In the genomic region with DNA sequence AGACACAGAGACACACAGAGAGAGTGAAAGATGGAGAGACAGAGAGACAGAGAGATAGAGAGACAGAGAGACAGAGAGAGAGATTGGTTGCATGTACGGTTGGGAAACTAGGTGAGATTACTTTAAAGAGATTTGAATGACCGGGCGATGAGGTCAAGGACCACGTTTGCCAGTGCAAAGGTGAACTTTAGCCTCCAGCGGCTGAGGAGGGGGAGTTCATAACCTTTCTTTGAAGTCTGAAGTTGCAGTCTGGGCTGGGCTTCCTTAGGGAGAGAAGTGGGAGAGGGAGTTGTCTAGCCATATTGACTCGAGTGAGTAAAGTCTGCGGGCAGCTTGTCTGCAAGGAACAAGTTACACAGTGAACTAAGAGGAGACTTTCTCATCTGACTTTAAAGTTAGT, we compare ENCODE assay signal across 32 mouse cellular contexts. TPM values are rescaled to one million over a fixed set of nuclear protein-coding genes. Genes with fewer than 3 reads are reported as not detected.
DNase-seq lines count a peak whose midpoint lies in the region; ATAC-seq and TF ChIP-seq lines count a peak whose summit lies in the region.
"Had no signal": no experiment of that assay in that cellular context is flagged by ENCODE, and none has a peak within 500 bp of the region (broad histone marks: within the 10 kb centered on the region; RNA-seq: fewer than 3 reads in every experiment).

No protein-coding gene starts in this region.

- H3K4me1 ChIP-seq in intestine, embryonic 15.5 days (replicated peaks) = no peaks in the 10 kb centered on the region
- no peaks in the 10 kb centered on the region for H3K4me1 ChIP-seq in intestine, embryonic 16.5 days (ENCODE audit: control insufficient read depth, insufficient read depth, low read length)
- H3K4me1 ChIP-seq in liver, adult 2 months (ENCODE audit: control insufficient read depth, insufficient read depth, low read length) = peaks cover 20% of the 10 kb centered on the region
- no peaks in the 10 kb centered on the region for H3K4me1 ChIP-seq in stomach, postnatal 0 days (replicated peaks; ENCODE audit: control insufficient read depth, insufficient read depth)
- no peaks in the 10 kb centered on the region for H3K4me1 ChIP-seq in thymus, adult 2 months (replicated peaks; ENCODE audit: control insufficient read depth, insufficient read depth, low read length)
- H3K4me1 ChIP-seq: forebrain, embryonic 15.5 days; neural tube, embryonic 15.5 days; stomach, embryonic 15.5 days had no signal

- 0 out of 2 replicates have a peak, but pooled peaks have one; percentile 34 for ATAC-seq in intestine, embryonic 15.5 days
- ATAC-seq in intestine, embryonic 16.5 days = no peak
- no peak for ATAC-seq in stomach, postnatal 0 days (ENCODE audit: low FRiP score, low TSS enrichment)
- ATAC-seq: forebrain, embryonic 15.5 days; hindbrain, embryonic 16.5 days; Patski had no signal

- H3K4me2 ChIP-seq in intestine, embryonic 15.5 days (replicated peaks) = no peak overlapping the region
- no peak overlapping the region for H3K4me2 ChIP-seq in intestine, embryonic 16.5 days (ENCODE audit: low read depth, low read length)
- H3K4me2 ChIP-seq in stomach, postnatal 0 days (replicated peaks; ENCODE audit: low read depth) = no peak overlapping the region
- H3K4me2 ChIP-seq: embryonic facial prominence, embryonic 12.5 days; forebrain, embryonic 15.5 days; heart, embryonic 12.5 days; limb, embryonic 15.5 days; lung, embryonic 14.5 days; neural tube, embryonic 15.5 days; stomach, embryonic 15.5 days had no signal

- peak; percentile 77 for DNase-seq in liver, adult 2 months (ENCODE audit: extremely low read depth, low read depth, low spot score)
- no peak for DNase-seq in liver
- peak; percentile 8 to 39 for DNase-seq in kidney, postnatal 25 days
- DNase-seq in stomach, postnatal 0 days (ENCODE audit: low spot score) = peak; percentile 24
- DNase-seq in gastrocnemius, adult 18-20 months (ENCODE audit: low spot score) = no peak
- no peak for DNase-seq in thymus, adult 2 months
- DNase-seq: adrenal gland, postnatal 10 days; cerebellum, adult 11 months; cerebellum, adult 9-10 months; gastrocnemius, adult 2 months; gastrocnemius, postnatal 36 days; heart, adult 18-20 months; lung, embryonic 14.5 days; lung, postnatal 14 days; midbrain, embryonic 14.5 days; right cerebral cortex, postnatal 25 days; thymus, postnatal 25 days had no signal

- no peaks in the 10 kb centered on the region for H3K36me3 ChIP-seq in intestine, embryonic 15.5 days
- H3K36me3 ChIP-seq in intestine, embryonic 16.5 days (ENCODE audit: control insufficient read depth, insufficient read depth, low read length) = 0 out of 2 replicates have a peak, but pooled peaks cover 2% of the 10 kb centered on the region
- H3K36me3 ChIP-seq in liver, adult 2 months (ENCODE audit: control insufficient read depth, insufficient read depth, low read length) = peaks cover 8% of the 10 kb centered on the region; the same call in 1 of the 2 replicates
- H3K36me3 ChIP-seq in stomach, postnatal 0 days (ENCODE audit: control insufficient read depth, insufficient read depth, low read length) = no peaks in the 10 kb centered on the region
- H3K36me3 ChIP-seq in thymus, adult 2 months (ENCODE audit: control insufficient read depth, insufficient read depth, low read length) = peaks cover 4% of the 10 kb centered on the region; the same call in 1 of the 2 replicates
- H3K36me3 ChIP-seq: embryonic facial prominence, embryonic 12.5 days; forebrain, embryonic 15.5 days; heart, embryonic 12.5 days; limb, embryonic 10.5 days; neural tube, embryonic 15.5 days; stomach, embryonic 15.5 days had no signal

- TF ChIP-seq CTCF in liver, adult 2 months (IDR thresholded peaks at IDR 0.05; ENCODE audit: low read depth, low read length) = no peak
- no peak for TF ChIP-seq CTCF in stomach, postnatal 0 days (IDR thresholded peaks at IDR 0.05; ENCODE audit: low read depth)
- no peak for TF ChIP-seq CTCF in thymus, adult 2 months (IDR thresholded peaks at IDR 0.05; ENCODE audit: borderline replicate concordance, control insufficient read depth, extremely low read depth, insufficient read depth, low read length, poor library complexity)

- H3K27me3 ChIP-seq in intestine, embryonic 15.5 days (replicated peaks) = no peaks in the 10 kb centered on the region
- H3K27me3 ChIP-seq in intestine, embryonic 16.5 days (replicated peaks; ENCODE audit: control insufficient read depth, insufficient read depth, low read length) = no peaks in the 10 kb centered on the region
- H3K27me3 ChIP-seq in liver, adult 2 months (ENCODE audit: control insufficient read depth, insufficient read depth, low read length) = no peaks in the 10 kb centered on the region
- H3K27me3 ChIP-seq in stomach, postnatal 0 days (ENCODE audit: control insufficient read depth, insufficient read depth, low read length) = no peaks in the 10 kb centered on the region
- no peaks in the 10 kb centered on the region for H3K27me3 ChIP-seq in thymus, adult 2 months (ENCODE audit: control insufficient read depth, insufficient read depth, low read length)
- H3K27me3 ChIP-seq: embryonic facial prominence, embryonic 12.5 days; forebrain, embryonic 15.5 days; heart, embryonic 12.5 days; limb, embryonic 15.5 days; neural tube, embryonic 15.5 days; Patski; stomach, embryonic 15.5 days had no signal

- H3K79me2 ChIP-seq in liver, adult 2 months (ENCODE audit: control insufficient read depth, insufficient read depth, low read length) = no peaks in the 10 kb centered on the region

- no peak overlapping the region for H3K9ac ChIP-seq in intestine, embryonic 15.5 days
- no peak overlapping the region for H3K9ac ChIP-seq in intestine, embryonic 16.5 days (ENCODE audit: low read depth, low read length)
- H3K9ac ChIP-seq in liver, adult 2 months (ENCODE audit: low read depth, low read length) = no peak overlapping the region
- no peak overlapping the region for H3K9ac ChIP-seq in stomach, postnatal 0 days (ENCODE audit: low read length)
- H3K9ac ChIP-seq: embryonic facial prominence, embryonic 12.5 days; forebrain, embryonic 15.5 days; heart, embryonic 12.5 days; limb, embryonic 15.5 days; lung, embryonic 14.5 days; neural tube, embryonic 15.5 days; stomach, embryonic 15.5 days had no signal

- no peak for TF ChIP-seq EP300 in stomach, postnatal 0 days (optimal IDR thresholded peaks at IDR 0.05)

- H3K9me3 ChIP-seq in intestine, embryonic 15.5 days = no peaks in the 10 kb centered on the region
- H3K9me3 ChIP-seq in intestine, embryonic 16.5 days (ENCODE audit: control insufficient read depth, low read length) = no peaks in the 10 kb centered on the region
- no peaks in the 10 kb centered on the region for H3K9me3 ChIP-seq in stomach, postnatal 0 days (ENCODE audit: control insufficient read depth, low read length)
- H3K9me3 ChIP-seq: embryonic facial prominence, embryonic 12.5 days; forebrain, embryonic 15.5 days; heart, embryonic 12.5 days; limb, embryonic 10.5 days; limb, embryonic 15.5 days; neural tube, embryonic 15.5 days; stomach, embryonic 15.5 days had no signal

- H3K4me3 ChIP-seq in intestine, embryonic 15.5 days (replicated peaks) = no peak overlapping the region
- no peak overlapping the region for H3K4me3 ChIP-seq in intestine, embryonic 16.5 days (ENCODE audit: low read length)
- H3K4me3 ChIP-seq in liver, adult 2 months (ENCODE audit: insufficient read depth, low read depth, low read length) = no peak overlapping the region
- H3K4me3 ChIP-seq in stomach, postnatal 0 days (ENCODE audit: low read depth, low read length) = no peak overlapping the region
- H3K4me3 ChIP-seq in thymus, adult 2 months (ENCODE audit: control insufficient read depth, insufficient read depth, low read length) = no peak overlapping the region
- H3K4me3 ChIP-seq: embryonic facial prominence, embryonic 12.5 days; forebrain, embryonic 15.5 days; gastrocnemius, adult 2 months; heart, embryonic 12.5 days; limb, embryonic 10.5 days; limb, embryonic 15.5 days; neural tube, embryonic 15.5 days; stomach, embryonic 15.5 days had no signal

- TF ChIP-seq POLR2A in liver, adult 2 months (IDR thresholded peaks at IDR 0.05; ENCODE audit: extremely low read depth, insufficient read depth, low read length) = no peak
- TF ChIP-seq POLR2A in thymus, adult 2 months (IDR thresholded peaks at IDR 0.05; ENCODE audit: control insufficient read depth, extremely low read depth, insufficient read depth, low read length, poor library complexity) = no peak

- no peak overlapping the region for H3K27ac ChIP-seq in intestine, embryonic 15.5 days
- H3K27ac ChIP-seq in intestine, embryonic 16.5 days (ENCODE audit: low read length) = no peak overlapping the region
- H3K27ac ChIP-seq in liver, adult 2 months (replicated peaks; ENCODE audit: insufficient read depth, low read depth, low read length) = peak overlapping the region; percentile 42
- no peak overlapping the region for H3K27ac ChIP-seq in stomach, postnatal 0 days (replicated peaks)
- no peak overlapping the region for H3K27ac ChIP-seq in thymus, adult 2 months (ENCODE audit: control insufficient read depth, insufficient read depth, low read length)
- H3K27ac ChIP-seq: embryonic facial prominence, embryonic 12.5 days; forebrain, embryonic 15.5 days; gastrocnemius, adult 2 months; limb, embryonic 10.5 days; limb, embryonic 15.5 days; neural tube, embryonic 15.5 days; stomach, embryonic 15.5 days had no signal

- 45% methylated on average over 7 of the region's 7 CpGs for WGBS in intestine, embryonic 15.5 days
- WGBS in intestine, embryonic 16.5 days = 45% methylated on average over 7 of the region's 7 CpGs
- WGBS in liver, adult 2 months = 18% methylated on average over 7 of the region's 7 CpGs
- WGBS in stomach, postnatal 0 days = 41% methylated on average over 7 of the region's 7 CpGs
- 95% methylated on average over 7 of the region's 7 CpGs for WGBS in thymus, adult 2 months

RNA-seq across cellular contexts. Expression of gene Vps13c, which starts 25.2 kb away (rescaled TPM):
- polyA plus RNA-seq in intestine, embryonic 15.5 days (2015; fragmentation: Nextera tagmentation; extraction: Ambion mirVana) = 5.2 and 5.6 TPM in 2 replicates
- polyA plus RNA-seq in intestine, embryonic 16.5 days (2015; fragmentation: Nextera tagmentation; extraction: Ambion mirVana) = 4.2 and 4.5 TPM in 2 replicates
- total RNA-seq in liver, adult 2 months (2014; rRNA removed) = 29.7 and 34.6 TPM in 2 replicates
- polyA plus RNA-seq in liver, adult 2 months (2012; rRNA removed) = 4.8 and 4.9 TPM in 2 replicates
- polyA plus RNA-seq in stomach, postnatal 0 days (2015; fragmentation: Nextera tagmentation; extraction: Ambion mirVana) = 3.8 and 4.5 TPM in 2 replicates
- total RNA-seq in gastrocnemius, adult 18-20 months (2021) = 10 to 100 TPM; 25.8 to 26.2 TPM
- polyA plus RNA-seq in thymus, adult 2 months (2012; rRNA removed) = 14.1 and 14.5 TPM in 2 replicates

RNA-seq across cellular contexts. Expression of gene C2cd4a, which starts 33.3 kb away (rescaled TPM):
- 1.1 and 1.2 TPM in 2 replicates for polyA plus RNA-seq in intestine, embryonic 15.5 days (2015; fragmentation: Nextera tagmentation; extraction: Ambion mirVana)
- polyA plus RNA-seq in intestine, embryonic 16.5 days (2015; fragmentation: Nextera tagmentation; extraction: Ambion mirVana) = 0.24 and 0.54 TPM in 2 replicates
- total RNA-seq in liver, adult 2 months (2014; rRNA removed) = not detected in 2 replicates
- 0.07 TPM in 1 of 2 replicates, not detected in the other for polyA plus RNA-seq in liver, adult 2 months (2012; rRNA removed)
- 2.8 and 3.6 TPM in 2 replicates for polyA plus RNA-seq in stomach, postnatal 0 days (2015; fragmentation: Nextera tagmentation; extraction: Ambion mirVana)
- total RNA-seq in gastrocnemius, adult 18-20 months (2021) = not detected
- 0.46 and 1.3 TPM in 2 replicates for polyA plus RNA-seq in thymus, adult 2 months (2012; rRNA removed)
- total RNA-seq: gastrocnemius, adult 2 months; heart, adult 18-20 months; hematopoietic stem cell, adult 5-6 weeks; MEL; monocyte, adult 5-6 weeks had no signal
- polyA plus RNA-seq: heart, postnatal 0 days had no signal

Comparison
In these comparisons a context has a peak if more than half of its experiments do, and no peak if none do; other contexts are left out.
1. DNase-seq: peak in liver, adult 2 months (single experiment), kidney, postnatal 25 days (2 of 2) and stomach, postnatal 0 days (single experiment); none in liver (single experiment), gastrocnemius, adult 18-20 months (single experiment) and thymus, adult 2 months (single experiment).